Mouse (Mus musculus) heart, embryonic 12.5 days (tissue): ENCODE measurements around the gene Anapc2. TPM values are rescaled to one million over a fixed set of nuclear protein-coding genes. Genes with fewer than 3 reads are reported as not detected.
"Not testable (repeated sequence)": the region's sequence is repeated elsewhere in the genome, so short reads cannot be mapped to it uniquely, and the experiment has no call there.

Experiments
- ATAC-seq: fragments of 200-750 bp; cut with Nextera tagmentation; 2 replicates; pipeline ENCODE4 v1.8.0; 2017; ENCODE audit warnings: moderate TSS enrichment, moderate library complexity; ENCODE audit not compliant: insufficient number of reproducible peaks, low FRiP score
- H3K27ac ChIP-seq: fragments of 300-500 bp; sonication (generic); 2 replicates; pipeline ENCODE4 v1.5.1; 2016; ENCODE audit warnings: mild to moderate bottlenecking, moderate library complexity; ENCODE audit not compliant: poor library complexity, severe bottlenecking
- H3K27me3 ChIP-seq: fragments of 300-500 bp; sonication (generic); replicated peaks from 2 replicates; pipeline ENCODE4 v1.6.1; 2016; ENCODE audit warnings: mild to moderate bottlenecking, moderate library complexity
- H3K36me3 ChIP-seq: fragments of 300-500 bp; sonication (generic); 2 replicates; pipeline ENCODE4 v1.6.1; 2016; ENCODE audit warnings: mild to moderate bottlenecking, moderate library complexity
- H3K4me1 ChIP-seq: fragments of 300-500 bp; sonication (generic); replicated peaks from 2 replicates; pipeline ENCODE4 v1.6.1; 2016; ENCODE audit warnings: mild to moderate bottlenecking
- H3K4me2 ChIP-seq: fragments of 300-500 bp; sonication (generic); 2 replicates; pipeline ENCODE4 v1.6.1; 2016; ENCODE audit warnings: mild to moderate bottlenecking, moderate library complexity
- H3K4me3 ChIP-seq: fragments of 300-500 bp; sonication (generic); 2 replicates; pipeline ENCODE4 v1.5.1; 2016; ENCODE audit warnings: mild to moderate bottlenecking
- H3K9ac ChIP-seq: fragments of 300-500 bp; sonication (generic); 2 replicates; pipeline ENCODE4 v1.6.1; 2016; ENCODE audit warnings: mild to moderate bottlenecking, moderate library complexity
- H3K9me3 ChIP-seq: fragments of 300-500 bp; sonication (generic); replicated peaks from 2 replicates; pipeline ENCODE4 v1.6.1; 2016; ENCODE audit warnings: mild to moderate bottlenecking, moderate library complexity
- WGBS: fragments of 180-500 bp; shearing (Covaris S2); methylation state at CpG from one replicate; pipeline ENCODE4 v1.1.7; 2016; 5-methylcytosine and 5-hydroxymethylcytosine counted together
- polyA plus RNA-seq: library from polyadenylated mRNA; unstranded; fragments of >200 nt; fragmentation: Nextera tagmentation; extraction: Ambion mirVana; gene quantifications from 2 replicates; pipeline ENCODE4 v1.2.1, GENCODE M21; 2016

Anapc2 gene
- polyA plus RNA-seq, 1 experiment from 2014 or later, result 83.4 TPM

DNA sequence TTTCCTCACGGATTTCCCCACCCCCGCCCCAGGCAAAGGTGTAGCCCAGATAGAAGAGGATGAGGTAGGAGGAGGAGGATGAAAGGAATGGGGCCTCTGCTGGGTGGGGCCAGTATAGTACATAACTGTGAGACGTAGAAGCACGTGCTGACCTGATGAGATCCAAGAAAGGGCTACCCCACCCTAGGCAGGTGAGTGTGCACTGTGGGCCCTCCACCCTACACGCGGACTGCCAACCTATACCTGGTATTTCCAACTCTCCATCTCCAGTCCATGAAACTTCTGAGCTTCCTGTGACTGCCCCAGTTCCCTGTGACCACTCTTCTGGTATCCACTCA is 30.9 kb upstream of the Anapc2 start:
- Histone ChIP-seq H3K4me3 (peak overlapping the region; percentile 60), H3K4me1 (peaks cover 25% of the 10 kb centered on the region), H3K9me3 (no peaks in the 10 kb centered on the region), H3K27ac (no peak overlapping the region), H3K27me3 (peaks cover 41% of the 10 kb centered on the region), H3K9ac (no peak overlapping the region), H3K4me2 (peak overlapping the region; percentile 95), H3K36me3 (0 out of 2 replicates have a peak, but pooled peaks cover 12% of the 10 kb centered on the region)
- no peak for ATAC-seq
- WGBS, result 22% methylated on average over 6 of the region's 6 CpGs

DNA sequence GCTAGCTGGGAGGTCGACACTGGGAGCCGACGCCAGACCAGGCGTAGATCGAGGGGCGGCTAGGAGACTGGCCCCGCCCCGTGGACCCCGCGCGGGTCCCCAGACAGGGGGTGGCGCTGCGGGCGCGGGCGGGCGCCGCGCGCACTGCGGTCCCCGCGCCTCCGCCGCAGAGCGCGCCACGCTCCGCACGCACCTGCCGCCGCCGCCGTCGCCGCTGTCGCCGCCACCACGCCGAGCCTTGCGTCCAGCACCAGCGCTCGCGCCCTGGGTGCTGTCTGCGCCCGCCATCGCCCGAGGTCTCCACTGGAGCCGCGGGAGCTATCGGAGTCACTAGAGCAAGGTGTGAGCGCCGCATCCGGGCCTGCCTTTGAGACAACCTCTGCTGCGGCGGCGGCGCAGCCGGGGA is 30.2 kb upstream of the Anapc2 start, which contains the start of the genes Rnf208 and Cysrt1:
Gene Rnf208 (plus strand): TSS at position 155 of the 406 bp plus-strand sequence.
Gene Cysrt1 (minus strand): TSS at position 352 of the 406 bp plus-strand sequence.
- H3K9ac ChIP-seq, result peak within 1 kb of the TSS; percentile 66
- no peak within 1 kb of the TSS for H3K27ac ChIP-seq

DNA sequence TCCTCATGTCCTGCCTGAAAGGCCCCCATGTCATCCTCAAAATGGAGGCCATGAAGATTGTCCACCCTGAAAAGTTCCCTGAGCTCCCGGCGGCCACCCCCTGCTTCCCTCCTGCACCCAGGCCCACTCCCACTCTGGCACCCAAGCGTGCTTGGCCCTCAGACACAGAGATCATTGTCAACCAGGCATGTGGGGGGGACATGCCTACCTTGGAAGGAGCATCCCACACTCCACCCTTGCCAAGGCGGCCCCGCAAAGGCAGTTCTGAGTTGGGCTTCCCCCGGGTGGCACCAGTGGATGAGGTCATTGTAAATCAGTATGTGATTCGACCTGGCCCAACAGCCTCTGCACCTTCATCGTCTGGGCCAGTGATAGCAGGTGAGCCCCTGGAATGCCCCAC is 28.9 kb upstream of the Anapc2 start:
- Histone ChIP-seq H3K9ac (no peak overlapping the region), H3K9me3 (no peaks in the 10 kb centered on the region), H3K4me1 (peaks cover 25% of the 10 kb centered on the region), H3K27me3 (peaks cover 41% of the 10 kb centered on the region), H3K27ac (no peak overlapping the region), H3K36me3 (peaks cover 23% of the 10 kb centered on the region), H3K4me2 (no peak overlapping the region), H3K4me3 (no peak overlapping the region)
- 75% methylated on average over 8 of the region's 8 CpGs for WGBS
- ATAC-seq, result no peak

More for the DNA sequence above, 30.2 kb upstream of the Anapc2 start, which contains the start of the genes Rnf208 and Cysrt1:
- Histone ChIP-seq H3K27me3 (peaks cover 41% of the 10 kb centered on the region), H3K4me2 (peak within 1 kb of the TSS; percentile 95), H3K4me3 (peak within 1 kb of the TSS; percentile 60), H3K4me1 (peaks cover 25% of the 10 kb centered on the region), H3K9me3 (no peaks in the 10 kb centered on the region), H3K36me3 (0 out of 2 replicates have a peak, but pooled peaks cover 12% of the 10 kb centered on the region)
- under 1% methylated on average over 59 of the region's 59 CpGs for WGBS
- no peak for ATAC-seq

DNA sequence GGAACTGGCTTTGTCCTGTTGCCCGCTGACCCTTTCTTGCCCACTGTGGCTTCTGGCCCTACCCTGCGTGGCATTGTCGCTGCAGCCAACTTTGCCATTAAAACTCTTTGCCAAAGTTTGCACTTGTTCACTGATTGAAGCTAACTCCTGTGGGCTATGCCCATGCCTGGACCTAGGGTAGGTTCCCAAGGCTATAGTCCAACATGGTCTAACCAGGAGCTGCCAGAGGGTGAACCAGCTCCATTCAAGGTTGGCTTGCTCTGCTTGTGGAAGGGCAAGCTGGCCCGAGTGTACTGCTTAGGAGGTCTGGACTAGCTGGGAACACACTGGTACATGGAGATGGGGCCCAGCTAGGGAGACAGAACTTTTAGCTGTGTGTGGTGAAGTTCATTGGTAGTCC is 28.1 kb upstream of the Anapc2 start:
- WGBS, result 85% methylated on average over 4 of the region's 4 CpGs
- H3K27me3 ChIP-seq, result peaks cover 36% of the 10 kb centered on the region

DNA sequence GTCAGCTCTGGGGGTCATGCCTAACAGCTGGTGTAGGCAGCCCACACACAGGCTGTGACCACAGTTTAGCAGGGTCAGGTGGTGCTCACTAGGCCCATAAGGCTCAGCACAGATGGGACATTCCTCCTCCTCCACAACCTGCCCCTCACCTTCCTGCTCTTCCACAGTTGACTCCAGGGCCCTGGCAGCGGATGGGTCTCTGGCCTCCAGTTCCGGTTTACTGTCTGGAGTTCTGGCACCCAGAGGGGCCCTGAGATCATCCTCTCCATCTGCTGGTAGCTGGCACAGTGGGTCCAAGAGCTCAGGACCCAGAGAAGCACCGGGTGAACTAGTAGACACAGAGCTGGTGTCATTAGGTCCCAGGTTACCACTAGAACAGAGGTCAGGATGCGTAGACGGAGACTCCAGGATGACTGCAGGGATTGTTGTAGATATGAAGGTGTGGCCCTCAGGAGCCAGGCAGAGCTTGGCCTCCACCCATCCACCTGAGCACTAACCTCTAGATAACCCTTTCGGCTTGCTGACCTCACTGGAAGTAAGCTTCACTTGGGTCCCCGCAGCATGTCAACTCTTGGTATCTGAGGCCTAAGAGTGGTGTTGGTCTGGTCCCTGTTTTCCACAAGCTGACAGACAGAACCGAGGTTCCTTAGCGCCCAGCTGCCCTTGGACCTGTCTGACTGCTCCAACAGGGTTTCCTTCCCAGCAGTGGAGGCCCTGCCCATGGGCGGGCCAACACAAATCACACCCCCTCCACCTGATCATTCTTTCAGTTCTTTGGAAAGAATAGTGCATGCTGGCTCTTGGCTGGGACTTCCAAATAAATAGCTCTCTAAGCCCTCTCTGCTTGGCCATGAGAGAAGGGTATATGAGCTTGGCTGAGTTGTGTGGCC is 25.9 kb upstream of the Anapc2 start, which contains the start of gene AL732309.1:
Gene AL732309.1 (minus strand): TSS at position 681 of the 890 bp plus-strand sequence.
- Histone ChIP-seq H3K4me2 (no peak within 1 kb of the TSS), H3K9ac (no peak within 1 kb of the TSS), H3K4me3 (no peak within 1 kb of the TSS), H3K4me1 (peaks cover 14% of the 10 kb centered on the region), H3K36me3 (peaks cover 54% of the 10 kb centered on the region), H3K27ac (no peak within 1 kb of the TSS), H3K9me3 (no peaks in the 10 kb centered on the region), H3K27me3 (peaks cover 25% of the 10 kb centered on the region)
- ATAC-seq, result no peak
- WGBS, result 88% methylated on average over 10 of the region's 10 CpGs

More for the DNA sequence above, 28.1 kb upstream of the Anapc2 start:
- Histone ChIP-seq H3K9ac (no peak overlapping the region), H3K4me1 (peaks cover 25% of the 10 kb centered on the region), H3K27ac (no peak overlapping the region), H3K9me3 (no peaks in the 10 kb centered on the region), H3K4me3 (no peak overlapping the region), H3K4me2 (no peak overlapping the region), H3K36me3 (peaks cover 31% of the 10 kb centered on the region)
- no peak for ATAC-seq

DNA sequence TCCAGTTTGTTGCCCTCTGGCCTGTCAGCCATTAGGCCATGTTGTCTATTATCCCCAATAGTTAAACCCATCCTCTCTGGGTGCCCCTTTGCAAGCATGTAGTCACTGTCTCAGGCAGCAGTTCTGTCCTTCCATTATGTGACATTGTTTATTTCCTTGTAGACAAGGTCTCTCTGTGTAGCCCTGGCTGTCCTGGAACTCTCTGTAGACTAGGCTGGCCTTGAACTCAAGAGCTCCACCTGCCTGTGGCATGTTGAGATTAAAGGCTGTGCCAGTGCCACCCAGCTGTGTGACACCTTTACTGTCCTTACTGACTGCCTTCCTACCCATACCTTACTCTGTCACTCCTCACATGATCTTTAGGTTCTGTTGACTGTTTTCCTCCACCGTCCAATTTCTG is 19.9 kb upstream of the Anapc2 start:
- no peaks in the 10 kb centered on the region for H3K27me3 ChIP-seq
- H3K27ac ChIP-seq, result no peak overlapping the region
- no peak overlapping the region for H3K9ac ChIP-seq
- no peak overlapping the region for H3K4me2 ChIP-seq
- no peak overlapping the region for H3K4me3 ChIP-seq
- H3K9me3 ChIP-seq, result no peaks in the 10 kb centered on the region
- no peak for ATAC-seq
- WGBS, result 78% methylated on average over 1 of the region's 1 CpGs
- peaks cover 17% of the 10 kb centered on the region for H3K4me1 ChIP-seq
- peaks cover 54% of the 10 kb centered on the region for H3K36me3 ChIP-seq

DNA sequence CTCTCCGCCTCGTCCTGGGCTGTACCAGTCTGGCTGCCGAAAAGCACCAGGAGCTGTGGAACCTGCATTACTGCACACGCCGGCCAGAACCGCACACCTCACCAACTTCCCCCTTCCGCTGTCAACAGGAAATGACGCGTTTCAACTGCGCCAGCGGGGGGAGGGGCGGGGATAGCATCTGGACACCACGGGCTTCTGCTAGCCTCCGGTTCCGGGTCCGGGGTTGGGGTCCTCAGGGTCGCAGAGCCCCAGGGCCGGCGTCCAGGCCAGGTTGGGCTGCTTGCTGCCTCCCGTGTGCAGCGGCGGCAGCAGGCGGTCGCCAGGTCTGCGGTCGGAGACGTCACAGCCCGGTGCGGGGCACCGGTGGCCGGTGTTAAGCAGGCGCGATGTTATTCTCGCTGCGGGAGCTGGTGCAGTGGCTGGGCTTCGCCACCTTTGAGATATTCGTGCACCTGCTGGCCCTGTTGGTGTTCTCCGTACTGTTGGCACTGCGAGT is 16.9 kb upstream of the Anapc2 start, which contains the start of gene Tmem203:
Gene Tmem203 (plus strand): TSS at position 156 of the 496 bp plus-strand sequence.
- Histone ChIP-seq H3K36me3 (peaks cover 25% of the 10 kb centered on the region), H3K4me2 (peak within 1 kb of the TSS; percentile 99), H3K27me3 (no peaks in the 10 kb centered on the region), H3K9me3 (no peaks in the 10 kb centered on the region), H3K4me3 (peak within 1 kb of the TSS; percentile 71), H3K4me1 (peaks cover 17% of the 10 kb centered on the region), H3K27ac (peak within 1 kb of the TSS; percentile 55), H3K9ac (peak within 1 kb of the TSS; percentile 91)
- under 1% methylated on average over 39 of the region's 39 CpGs for WGBS
- peak; percentile 89 for ATAC-seq

DNA sequence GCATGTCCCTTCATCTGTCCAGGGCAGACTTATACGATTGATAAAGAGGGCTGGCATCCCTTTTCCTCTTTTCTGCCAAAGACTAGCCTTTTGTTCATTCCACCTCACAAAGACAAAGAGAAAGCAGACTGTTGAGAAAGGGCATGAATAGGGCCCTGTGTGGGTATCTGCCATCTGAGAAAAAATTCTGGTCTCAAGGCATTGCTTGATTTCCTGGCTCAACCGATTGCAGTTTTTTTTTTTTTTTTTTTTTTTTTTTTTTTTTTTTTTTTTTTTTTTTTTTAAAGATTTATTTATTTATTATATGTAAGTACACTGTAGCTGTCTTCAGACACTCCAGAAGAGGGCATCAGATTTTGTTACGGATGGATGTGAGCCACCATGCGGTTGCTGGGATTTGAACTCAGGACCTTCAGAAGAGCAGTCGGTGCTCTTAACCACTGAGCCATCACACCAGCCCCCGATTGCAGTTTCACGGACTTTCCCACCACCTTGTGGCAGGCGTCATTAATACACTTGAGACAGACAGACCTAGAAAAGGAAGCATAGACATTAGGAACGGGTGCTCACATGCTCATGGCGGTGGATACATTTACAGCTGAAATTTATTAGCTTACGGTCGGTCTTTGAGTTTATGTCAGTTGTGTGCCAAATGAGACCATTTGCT is 15.7 kb upstream of the Anapc2 start:
- not testable (repeated sequence) for H3K27me3 ChIP-seq, H3K27ac ChIP-seq, ATAC-seq, H3K9me3 ChIP-seq
- Histone ChIP-seq H3K4me3 (peak overlapping the region; percentile 71), H3K9ac (peak overlapping the region; percentile 91), H3K4me2 (peak overlapping the region; percentile 99), H3K36me3 (peaks cover 12% of the 10 kb centered on the region), H3K4me1 (peaks cover 17% of the 10 kb centered on the region)
- 57% methylated on average over 12 of the region's 12 CpGs for WGBS

DNA sequence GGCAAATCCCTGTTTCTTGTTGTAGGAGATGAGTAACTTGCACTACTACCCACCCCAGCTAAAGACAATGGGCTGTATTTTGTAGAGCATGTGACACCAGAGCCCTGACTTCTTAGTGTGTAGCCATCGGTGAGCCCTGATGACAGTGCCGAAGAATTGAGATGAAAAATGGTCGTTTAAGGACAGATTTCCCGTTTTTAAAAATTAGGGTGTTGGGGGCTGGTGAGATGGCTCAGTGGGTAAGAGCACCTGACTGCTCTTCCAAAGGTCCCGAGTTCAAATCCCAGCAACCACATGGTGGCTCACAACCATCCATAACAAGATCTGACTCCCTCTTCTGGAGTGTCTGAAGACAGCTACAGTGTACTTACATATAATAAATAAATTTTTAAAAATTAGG is 15.0 kb upstream of the Anapc2 start:
- peaks cover 17% of the 10 kb centered on the region for H3K4me1 ChIP-seq
- H3K36me3 ChIP-seq, H3K9me3 ChIP-seq, H3K27ac ChIP-seq, ATAC-seq, H3K4me2 ChIP-seq, H3K27me3 ChIP-seq, H3K4me3 ChIP-seq, H3K9ac ChIP-seq: not testable (repeated sequence)
- WGBS, result 80% methylated on average over 5 of the region's 5 CpGs

DNA sequence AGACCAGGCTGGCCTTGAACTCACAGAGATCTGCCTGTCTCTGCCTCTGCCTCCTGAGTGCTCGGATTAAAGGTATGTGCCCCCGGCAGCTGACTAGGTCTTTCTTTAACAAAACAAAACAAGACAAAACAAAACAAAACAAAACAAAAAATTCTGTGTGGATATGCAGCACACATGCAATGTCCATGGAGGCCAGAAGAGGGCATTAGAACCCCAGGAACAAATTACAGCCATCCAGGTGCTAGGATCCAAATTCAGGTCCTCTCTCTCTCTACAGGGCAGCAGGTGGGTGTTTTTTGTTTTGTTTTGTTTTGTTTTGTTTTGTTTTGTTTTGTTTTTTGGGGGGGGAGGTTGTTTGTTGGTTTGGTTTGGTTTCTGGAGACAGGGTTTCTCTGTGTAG is 13.4 kb upstream of the Anapc2 start:
- H3K36me3 ChIP-seq, result no peaks in the 10 kb centered on the region
- WGBS, result 48% methylated on average over 2 of the region's 2 CpGs
- H3K4me3 ChIP-seq, result no peak overlapping the region
- no peak overlapping the region for H3K27ac ChIP-seq
- ATAC-seq, result no peak
- no peaks in the 10 kb centered on the region for H3K9me3 ChIP-seq
- peaks cover 25% of the 10 kb centered on the region for H3K4me1 ChIP-seq
- H3K9ac ChIP-seq, result no peak overlapping the region
- H3K4me2 ChIP-seq, result no peak overlapping the region
- H3K27me3 ChIP-seq, result peaks cover 6% of the 10 kb centered on the region

DNA sequence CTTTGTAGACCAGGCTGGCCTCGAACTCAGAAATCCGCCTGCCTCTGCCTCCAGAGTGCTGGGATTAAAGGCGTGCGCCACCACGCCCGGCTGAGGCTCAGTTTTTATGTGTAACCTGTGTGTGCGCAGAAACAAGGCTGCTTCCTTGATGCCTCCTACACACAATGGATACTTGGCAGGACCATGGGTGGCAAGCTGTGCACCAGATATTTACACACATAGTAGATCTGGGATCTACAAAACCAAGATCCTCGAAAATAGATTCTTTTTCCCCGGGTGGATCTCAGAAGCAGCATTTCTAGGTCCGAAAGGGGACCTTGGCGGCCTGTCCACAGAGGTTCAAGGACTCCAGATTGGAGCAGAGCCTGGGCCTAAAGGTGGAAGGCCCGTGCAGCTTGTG is 10.4 kb upstream of the Anapc2 start:
- H3K4me2 ChIP-seq, result peak overlapping the region; percentile 93
- WGBS, result 45% methylated on average over 12 of the region's 12 CpGs
- no peak overlapping the region; the same call in 1 of the 2 replicates for H3K9ac ChIP-seq
- H3K27me3 ChIP-seq, result peaks cover 18% of the 10 kb centered on the region
- H3K4me3 ChIP-seq, result peak overlapping the region; percentile 77
- H3K4me1 ChIP-seq, result peaks cover 34% of the 10 kb centered on the region
- H3K27ac ChIP-seq, result no peak overlapping the region
- no peaks in the 10 kb centered on the region for H3K9me3 ChIP-seq
- no peaks in the 10 kb centered on the region for H3K36me3 ChIP-seq
- ATAC-seq, result no peak; the same call in 1 of the 2 replicates
